Mouse (Mus musculus) liver, adult 2 months (tissue): ENCODE results near the gene Rtn4ip1. TPM values are rescaled to one million over a fixed set of nuclear protein-coding genes. Genes with fewer than 3 reads are reported as not detected.

Experiments
- DNase-seq: peaks from one replicate; pipeline ENCODE4 v3.0.0-alpha.2; 2011; ENCODE audit warnings: low read depth, low spot score; ENCODE audit errors: extremely low read depth
- H3K27ac ChIP-seq: fragments of 200-500 bp; replicated peaks from 2 replicates; pipeline ENCODE4 v1.5.1; 2012; ENCODE audit warnings: low read depth, mild to moderate bottlenecking, control low read depth, inconsistent platforms, low read length; ENCODE audit not compliant: insufficient read depth
- H3K27me3 ChIP-seq: fragments of 200-500 bp; 2 replicates; pipeline ENCODE4 v1.6.1; 2012; ENCODE audit warnings: mild to moderate bottlenecking, moderate library complexity, low read length, inconsistent platforms; ENCODE audit not compliant: control insufficient read depth, insufficient read depth
- H3K36me3 ChIP-seq: fragments of 200-500 bp; 2 replicates; pipeline ENCODE4 v1.6.1; 2012; ENCODE audit warnings: low read length, inconsistent platforms; ENCODE audit not compliant: control insufficient read depth, insufficient read depth
- H3K4me1 ChIP-seq: fragments of 200-500 bp; 2 replicates; pipeline ENCODE4 v1.6.1; 2011; ENCODE audit warnings: low read length; ENCODE audit not compliant: control insufficient read depth, insufficient read depth
- H3K4me3 ChIP-seq: fragments of 200-500 bp; 2 replicates; pipeline ENCODE4 v1.5.1; 2011; ENCODE audit warnings: low read depth, mild to moderate bottlenecking, control low read depth, low read length, moderate library complexity; ENCODE audit not compliant: insufficient read depth
- H3K79me2 ChIP-seq: fragments of 200-500 bp; 2 replicates; pipeline ENCODE4 v1.6.1; 2012; ENCODE audit warnings: inconsistent platforms, mild to moderate bottlenecking, low read length, moderate library complexity; ENCODE audit not compliant: control insufficient read depth, insufficient read depth
- H3K9ac ChIP-seq: fragments of 200-500 bp; 2 replicates; pipeline ENCODE4 v1.6.1; 2012; ENCODE audit warnings: low read depth, mild to moderate bottlenecking, control low read depth, inconsistent platforms, low read length
- CTCF ChIP-seq: fragments of 200-500 bp; IDR thresholded peaks from 2 replicates; pipeline ENCODE4 v1.5.1; 2011; ENCODE audit warnings: low read depth, low read length, control low read depth
- POLR2A ChIP-seq: fragments of 200-500 bp; IDR thresholded peaks from 2 replicates; pipeline ENCODE4 v1.6.1; 2011; ENCODE audit warnings: low read length, control low read depth; ENCODE audit not compliant: insufficient read depth; ENCODE audit errors: extremely low read depth
- WGBS: fragments of 180-500 bp; shearing (Covaris S2); methylation state at CpG from one replicate; pipeline ENCODE4 v1.1.7; 2018; 5-methylcytosine and 5-hydroxymethylcytosine counted together
- polyA plus RNA-seq: library from polyadenylated mRNA; depleted of rRNA; stranded (reverse); fragments of >200 nt; gene quantifications from 2 replicates; pipeline ENCODE4 v1.2.3, GENCODE M21; 2012
- total RNA-seq: library from RNA; depleted of rRNA; stranded (reverse); fragments of >200 nt; gene quantifications from 2 replicates; pipeline ENCODE4 v1.2.3, GENCODE M21; 2014

The Rtn4ip1 gene
- total and polyA plus RNA-seq, 2 experiments = 12.8 to 13.8 TPM

DNA sequence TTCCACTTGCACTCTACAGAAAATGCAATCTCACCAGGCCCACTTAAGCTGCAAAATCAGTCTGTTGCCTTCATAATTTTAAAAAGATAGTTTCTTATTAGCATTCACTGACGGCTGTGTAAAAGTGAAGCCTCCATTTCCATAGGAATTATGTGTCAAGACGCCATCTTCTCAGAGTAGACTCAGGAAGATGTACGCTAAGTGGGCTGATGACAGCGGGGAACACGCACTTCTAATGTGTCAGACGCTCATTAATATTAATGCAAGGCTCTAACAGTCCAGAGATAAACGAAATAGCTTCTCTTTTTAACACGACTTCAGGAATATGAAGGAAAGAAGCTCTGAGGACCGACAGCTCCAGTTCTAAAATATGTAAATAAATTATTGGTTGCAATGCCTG lies 13.9 kb upstream of the Rtn4ip1 start:
- Histone ChIP-seq H3K36me3 (peaks cover 10% of the 10 kb centered on the region), H3K4me3 (no peak overlapping the region), H3K9ac (no peak overlapping the region), H3K79me2 (no peaks in the 10 kb centered on the region), H3K27me3 (no peaks in the 10 kb centered on the region), H3K4me1 (no peaks in the 10 kb centered on the region), H3K27ac (no peak overlapping the region)
- TF ChIP-seq CTCF = no peak
- no peak for TF ChIP-seq POLR2A
- 94% methylated on average over 9 of the region's 9 CpGs for WGBS
- DNase-seq = no peak

DNA sequence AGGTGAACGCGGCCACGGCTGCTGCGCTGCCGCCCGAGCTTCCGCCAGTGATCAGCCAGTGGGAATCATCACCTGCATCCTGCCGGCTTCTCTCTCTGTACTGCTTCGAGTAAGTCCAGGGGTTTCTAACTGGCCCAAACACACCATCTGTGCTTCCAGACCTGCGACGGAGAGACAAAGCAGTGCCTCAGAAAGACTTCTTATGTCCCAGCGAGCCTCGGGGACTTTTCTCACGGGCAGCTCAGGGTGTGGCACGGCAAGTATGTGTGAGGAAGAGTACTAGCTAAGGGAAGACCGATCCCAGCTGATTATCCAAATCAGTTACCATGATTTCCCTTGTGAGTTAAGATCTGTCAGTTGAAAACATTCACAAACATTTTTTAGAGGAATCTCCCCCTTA lies 12.6 kb upstream of the Rtn4ip1 start:
- TF ChIP-seq CTCF (no peak), POLR2A (no peak)
- peaks cover 13% of the 10 kb centered on the region for H3K36me3 ChIP-seq
- WGBS = 96% methylated on average over 16 of the region's 16 CpGs
- H3K79me2 ChIP-seq = no peaks in the 10 kb centered on the region
- H3K4me1 ChIP-seq = no peaks in the 10 kb centered on the region
- no peaks in the 10 kb centered on the region for H3K27me3 ChIP-seq
- no peak for DNase-seq
- no peak overlapping the region for H3K9ac ChIP-seq
- no peak overlapping the region for H3K27ac ChIP-seq
- H3K4me3 ChIP-seq = no peak overlapping the region

DNA sequence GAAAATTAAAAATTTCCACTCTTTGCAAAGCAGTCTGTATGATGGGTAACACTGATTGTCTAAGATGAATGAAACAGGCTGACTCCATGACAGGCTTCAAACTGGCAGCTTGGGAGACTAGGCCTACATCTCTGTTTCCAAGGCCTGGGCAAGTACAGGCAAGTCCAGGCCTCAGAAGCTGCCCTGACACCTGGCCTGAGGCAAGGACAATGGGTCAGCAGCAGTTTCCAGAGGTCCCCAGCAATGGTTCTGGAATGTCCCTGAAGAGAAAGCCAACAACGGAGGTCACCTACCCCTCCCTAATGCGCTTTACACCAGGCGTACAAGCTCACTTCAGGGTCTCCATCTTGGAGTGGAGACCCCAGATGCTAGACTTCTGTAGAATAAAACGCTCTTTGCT lies 8.6 kb upstream of the Rtn4ip1 start:
- TF ChIP-seq CTCF (no peak), POLR2A (no peak)
- Histone ChIP-seq H3K36me3 (peaks cover 9% of the 10 kb centered on the region), H3K27me3 (no peaks in the 10 kb centered on the region), H3K4me3 (no peak overlapping the region), H3K9ac (no peak overlapping the region), H3K27ac (no peak overlapping the region), H3K79me2 (no peaks in the 10 kb centered on the region), H3K4me1 (no peaks in the 10 kb centered on the region; the same call in 1 of the 2 replicates)
- WGBS = 98% methylated on average over 4 of the region's 4 CpGs
- DNase-seq = no peak

DNA sequence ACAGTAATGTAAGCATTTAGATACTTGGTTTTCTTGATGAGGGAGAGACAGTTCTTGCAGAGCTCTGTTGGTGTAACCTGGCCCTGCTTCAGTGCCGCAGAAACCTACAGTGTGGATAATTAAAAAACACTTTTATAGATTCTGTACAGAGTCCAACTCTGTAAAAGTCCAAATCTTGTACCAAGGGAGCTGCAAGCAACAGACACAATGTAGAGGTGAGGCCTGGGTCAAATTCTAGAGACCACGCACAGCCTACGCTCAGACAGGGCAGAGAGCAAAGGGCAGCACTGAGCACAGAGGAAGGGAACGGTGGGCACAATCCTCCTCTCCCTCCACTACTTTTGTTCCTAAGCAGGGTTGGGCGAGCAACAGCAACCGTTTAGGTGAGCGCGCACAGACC lies 5.5 kb upstream of the Rtn4ip1 start:
- Histone ChIP-seq H3K9ac (no peak overlapping the region), H3K4me1 (peaks cover 2% of the 10 kb centered on the region; the same call in 1 of the 2 replicates), H3K27me3 (no peaks in the 10 kb centered on the region), H3K4me3 (no peak overlapping the region), H3K36me3 (peaks cover 4% of the 10 kb centered on the region; the same call in 1 of the 2 replicates), H3K27ac (no peak overlapping the region), H3K79me2 (no peaks in the 10 kb centered on the region)
- peak; percentile 53 for DNase-seq
- TF ChIP-seq POLR2A (no peak), CTCF (no peak)
- WGBS = 41% methylated on average over 8 of the region's 8 CpGs

DNA sequence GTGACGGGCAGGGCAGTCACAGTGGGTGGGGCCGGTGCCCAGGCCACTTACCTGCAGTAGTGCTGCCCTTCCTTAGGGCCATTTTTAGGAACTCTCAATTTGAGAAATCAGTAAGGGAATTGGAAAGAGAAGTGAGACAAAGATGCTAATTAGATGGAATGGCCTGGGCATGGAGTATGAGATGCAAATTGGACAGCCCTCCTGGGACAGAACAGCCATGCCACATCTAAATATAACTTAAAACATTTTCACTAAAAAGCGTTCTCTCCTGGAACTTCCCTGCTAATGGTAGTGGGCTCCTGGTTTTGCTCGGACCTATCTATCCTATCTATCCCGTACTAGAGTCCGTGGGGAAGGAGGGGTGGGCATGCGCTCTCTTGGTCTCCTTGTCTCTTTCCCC lies 3.3 kb upstream of the Rtn4ip1 start:
- TF ChIP-seq POLR2A = no peak
- no peak for TF ChIP-seq CTCF
- H3K79me2 ChIP-seq = no peaks in the 10 kb centered on the region
- no peak overlapping the region for H3K9ac ChIP-seq
- no peak for DNase-seq
- H3K4me3 ChIP-seq = no peak overlapping the region
- H3K36me3 ChIP-seq = peaks cover 3% of the 10 kb centered on the region; the same call in 1 of the 2 replicates
- H3K27ac ChIP-seq = no peak overlapping the region
- no peaks in the 10 kb centered on the region for H3K27me3 ChIP-seq
- 94% methylated on average over 7 of the region's 7 CpGs for WGBS
- H3K4me1 ChIP-seq = peaks cover 3% of the 10 kb centered on the region; the same call in 1 of the 2 replicates

DNA sequence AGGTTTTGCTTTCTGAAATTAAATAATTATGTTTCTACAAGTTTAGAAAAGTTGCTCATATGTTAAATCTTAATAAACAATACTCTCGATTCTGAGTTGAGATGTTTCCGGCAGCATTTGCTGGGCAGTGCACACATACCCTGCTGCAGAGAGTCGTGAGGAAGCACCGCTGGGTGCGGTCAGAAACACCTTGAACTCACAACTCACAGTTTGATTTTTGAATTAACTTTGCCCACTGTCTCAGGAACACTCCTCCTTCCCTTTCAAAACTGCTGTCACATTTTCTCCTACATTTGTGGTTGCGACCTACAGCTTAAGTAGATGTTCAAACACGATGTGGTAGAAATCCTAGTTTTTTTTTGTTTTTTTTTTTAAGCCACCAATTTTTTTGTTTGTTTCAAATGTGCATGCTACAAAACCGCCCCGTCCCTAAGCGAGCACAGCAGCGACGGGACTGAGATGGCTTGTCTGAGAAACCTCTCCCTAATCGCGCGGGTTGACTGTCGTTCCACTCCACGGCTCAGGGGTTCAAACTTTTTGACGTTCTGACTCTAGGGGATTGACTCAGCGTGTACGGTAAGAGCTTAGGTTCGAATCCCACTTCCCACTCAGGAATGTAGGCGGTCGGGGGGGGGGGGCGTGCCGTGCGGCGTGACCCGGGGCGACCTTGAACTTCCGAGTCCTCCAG lies 580 bp upstream of the Rtn4ip1 start:
- peaks cover 3% of the 10 kb centered on the region; the same call in 1 of the 2 replicates for H3K4me1 ChIP-seq
- H3K27ac ChIP-seq = peak overlapping the region; percentile 76
- H3K79me2 ChIP-seq = no peaks in the 10 kb centered on the region
- peak; percentile 30 for DNase-seq
- H3K27me3 ChIP-seq = no peaks in the 10 kb centered on the region
- no peaks in the 10 kb centered on the region for H3K36me3 ChIP-seq
- WGBS = 5% methylated on average over 30 of the region's 30 CpGs
- H3K4me3 ChIP-seq = peak overlapping the region; percentile 81
- peak overlapping the region; percentile 87 for H3K9ac ChIP-seq
- TF ChIP-seq POLR2A (no peak), CTCF (no peak)
